Mouse (Mus musculus): ENCODE measurements around the gene Arid5a. TPM values are rescaled to one million over a fixed set of nuclear protein-coding genes. Genes with fewer than 3 reads are reported as not detected.

The Arid5a gene
- polyA plus RNA-seq, 1 experiment from 2014 or later: 2.9 TPM

DNA sequence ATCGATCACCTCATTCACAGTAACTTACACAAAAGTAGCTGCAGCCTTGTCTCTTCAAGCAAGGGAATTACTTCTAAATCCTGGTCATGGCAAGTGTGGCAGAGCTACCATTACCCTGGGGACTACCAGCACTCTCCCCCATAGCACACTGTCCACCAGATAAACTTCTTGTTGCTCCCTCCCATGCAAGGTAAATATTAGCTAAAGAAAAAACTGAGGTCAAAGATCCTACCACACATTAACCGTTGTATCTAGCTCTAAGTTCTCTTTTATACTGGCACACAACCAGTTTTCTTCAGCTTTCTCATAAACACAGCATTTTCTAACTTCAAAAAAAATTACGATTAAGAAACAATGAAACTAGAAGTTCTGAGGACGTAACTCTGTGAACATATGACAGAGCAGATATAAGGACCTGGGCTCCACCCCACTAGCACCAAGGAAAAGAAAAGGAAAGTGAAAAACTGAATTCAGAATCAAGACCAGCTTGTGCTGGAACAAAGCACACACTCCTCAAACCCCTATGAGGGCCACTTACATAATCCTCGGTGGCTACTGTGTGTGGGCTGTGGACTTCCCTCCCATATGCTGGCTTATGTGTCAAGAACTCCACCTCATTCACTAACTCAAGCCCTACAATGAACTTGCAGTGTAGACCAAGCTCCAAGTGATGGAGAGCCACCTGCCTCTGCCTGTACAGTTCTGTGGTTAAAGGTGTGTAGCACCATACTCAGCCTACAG lies 49.6 kb downstream of the Arid5a start:
- Histone ChIP-seq H3K36me3 (ENCODE audit: control insufficient read depth, insufficient read depth, low read length) (peaks cover 70% of the 10 kb centered on the region), H3K27me3 (ENCODE audit: control insufficient read depth, insufficient read depth, low read length) (no peaks in the 10 kb centered on the region), H3K9ac (replicated peaks; ENCODE audit: low read depth, low read length) (no peak overlapping the region), H3K27ac (ENCODE audit: low read length) (no peak overlapping the region), H3K9me3 (ENCODE audit: control insufficient read depth, low read depth, low read length) (no peaks in the 10 kb centered on the region), H3K4me1 (ENCODE audit: control insufficient read depth, insufficient read depth, low read length) (no peaks in the 10 kb centered on the region), H3K4me3 (ENCODE audit: low read depth, low read length) (no peak overlapping the region), H3K4me2 (replicated peaks; ENCODE audit: low read depth, low read length) (no peak overlapping the region)
- ATAC-seq (ENCODE audit: insufficient number of reproducible peaks, insufficient read depth, low FRiP score, low read depth): no peak
- 81% methylated on average over 5 of the region's 5 CpGs for WGBS

DNA sequence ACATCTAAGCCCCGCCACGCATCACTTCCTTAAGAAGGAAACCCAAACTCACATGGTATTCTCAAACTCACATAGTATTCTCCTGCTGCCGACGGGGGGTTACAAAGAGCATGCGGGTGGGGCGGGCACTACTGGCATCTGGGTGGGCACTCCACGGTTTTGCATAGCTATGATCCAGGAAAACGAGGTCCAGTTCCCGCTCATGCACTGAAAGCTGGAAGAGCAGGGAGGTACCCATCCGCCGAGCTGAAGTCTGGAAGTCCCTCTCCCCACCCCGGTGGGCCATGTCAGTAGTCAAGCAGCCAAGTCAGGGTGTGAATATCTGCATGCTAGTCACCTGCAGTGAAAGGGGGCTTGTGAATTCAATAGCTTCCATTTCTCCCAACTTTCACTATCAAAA lies 60.2 kb downstream of the Arid5a start:
- Histone ChIP-seq H3K27ac (ENCODE audit: low read length) (no peak overlapping the region), H3K36me3 (ENCODE audit: control insufficient read depth, insufficient read depth, low read length) (peaks cover 20% of the 10 kb centered on the region), H3K9me3 (ENCODE audit: control insufficient read depth, low read depth, low read length) (no peaks in the 10 kb centered on the region), H3K4me1 (ENCODE audit: control insufficient read depth, insufficient read depth, low read length) (peaks cover 13% of the 10 kb centered on the region; the same call in 1 of the 2 replicates), H3K4me2 (replicated peaks; ENCODE audit: low read depth, low read length) (peak overlapping the region; percentile 80), H3K27me3 (ENCODE audit: control insufficient read depth, insufficient read depth, low read length) (no peaks in the 10 kb centered on the region), H3K9ac (replicated peaks; ENCODE audit: low read depth, low read length) (0 out of 2 replicates have a peak overlapping the region, but pooled peaks have one; percentile 84), H3K4me3 (ENCODE audit: low read depth, low read length) (peak overlapping the region; percentile 84)
- WGBS: 51% methylated on average over 12 of the region's 12 CpGs
- ATAC-seq (ENCODE audit: insufficient number of reproducible peaks, insufficient read depth, low FRiP score, low read depth): no peak

DNA sequence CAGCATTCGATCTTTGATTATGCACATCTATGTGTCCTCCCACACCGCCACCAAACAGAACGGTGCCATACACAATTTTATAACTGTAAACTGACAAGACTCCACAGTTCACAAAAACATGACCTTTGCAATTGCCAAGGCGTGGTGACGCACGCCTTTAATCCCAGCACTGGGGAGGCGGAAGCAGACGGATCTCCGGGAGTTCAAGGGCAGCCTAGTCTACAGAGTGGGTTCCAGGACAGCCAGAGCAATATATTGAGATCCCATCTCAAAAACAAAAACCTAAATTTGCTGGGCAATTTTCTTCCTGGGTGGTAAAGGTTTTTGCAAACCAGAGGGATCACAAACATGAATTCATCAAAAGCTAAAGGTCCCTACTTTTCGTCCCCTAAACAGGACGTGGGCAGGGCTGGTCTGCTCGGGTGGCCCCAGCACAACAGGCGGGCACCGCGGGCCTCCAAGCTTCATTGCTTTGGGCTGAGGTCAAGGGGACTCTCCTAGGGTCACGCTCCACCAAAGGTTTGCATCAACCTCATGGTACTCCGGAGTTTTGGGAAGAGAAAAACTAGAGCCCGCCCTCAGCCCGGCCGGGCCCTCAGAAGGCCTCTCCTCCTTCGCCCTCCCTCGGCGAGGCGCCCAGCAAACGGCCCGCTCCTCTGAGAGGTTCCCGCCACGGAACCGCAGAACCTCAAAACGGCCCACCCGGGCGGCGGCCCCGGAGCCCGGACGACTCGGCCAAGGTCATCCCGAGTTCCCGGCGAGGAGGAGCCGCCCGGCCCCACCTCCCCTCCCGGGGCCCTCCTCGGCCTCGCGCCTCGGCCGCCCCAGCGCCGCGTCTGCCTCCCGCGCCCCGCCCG lies 60.8 kb downstream of the Arid5a start:
- H3K4me1 ChIP-seq (ENCODE audit: control insufficient read depth, insufficient read depth, low read length): peaks cover 13% of the 10 kb centered on the region; the same call in 1 of the 2 replicates
- peak overlapping the region; percentile 66; the same call in 1 of the 2 replicates for H3K27ac ChIP-seq (ENCODE audit: low read length)
- peak overlapping the region; percentile 84 for H3K4me3 ChIP-seq (ENCODE audit: low read depth, low read length)
- peak; percentile 84 for ATAC-seq (ENCODE audit: insufficient number of reproducible peaks, insufficient read depth, low FRiP score, low read depth)
- 3% methylated on average over 53 of the region's 55 CpGs for WGBS
- H3K9me3 ChIP-seq (ENCODE audit: control insufficient read depth, low read depth, low read length): no peaks in the 10 kb centered on the region
- peak overlapping the region; percentile 80 for H3K4me2 ChIP-seq (replicated peaks; ENCODE audit: low read depth, low read length)
- no peaks in the 10 kb centered on the region for H3K27me3 ChIP-seq (ENCODE audit: control insufficient read depth, insufficient read depth, low read length)
- peaks cover 20% of the 10 kb centered on the region for H3K36me3 ChIP-seq (ENCODE audit: control insufficient read depth, insufficient read depth, low read length)
- peak overlapping the region; percentile 84 for H3K9ac ChIP-seq (replicated peaks; ENCODE audit: low read depth, low read length)

DNA sequence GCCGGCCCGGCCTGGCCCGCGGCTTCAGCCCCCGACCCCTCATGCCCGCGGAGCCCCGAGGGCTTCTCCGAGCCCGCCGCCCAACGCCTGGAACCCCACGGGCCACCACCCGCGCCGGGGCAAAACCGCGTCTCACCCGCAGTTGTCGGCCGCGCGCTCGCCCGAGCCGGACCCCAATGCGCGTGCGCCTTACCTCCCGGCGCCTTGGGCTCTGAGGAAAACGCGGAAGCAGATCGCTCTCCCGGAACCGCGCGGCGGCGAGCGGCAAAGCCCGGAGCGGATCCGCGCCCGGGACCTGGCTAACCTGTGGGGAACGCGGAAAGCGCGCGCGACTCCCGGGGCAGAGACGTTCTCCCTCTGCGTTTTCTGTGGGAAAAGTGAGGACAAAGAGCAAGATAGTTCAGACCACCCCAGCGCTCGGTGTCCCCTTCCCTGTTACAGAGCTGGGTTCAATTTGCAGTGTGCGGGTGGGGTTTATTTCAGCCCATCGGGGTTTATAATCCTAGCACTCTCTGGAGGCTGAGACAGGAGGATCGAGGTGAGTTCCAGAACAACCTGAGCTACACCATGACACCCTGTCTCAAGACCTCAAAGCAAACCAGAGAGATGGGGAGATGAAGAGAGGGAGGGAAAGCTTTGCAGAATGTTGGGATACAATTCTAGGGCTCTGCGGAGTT lies 61.6 kb downstream of the Arid5a start, which contains the start of gene Kansl3:
Gene Kansl3 (minus strand): TSS at position 213 of the 677 bp plus-strand sequence.
- Histone ChIP-seq H3K27ac (ENCODE audit: low read length) (peak within 1 kb of the TSS; percentile 66; the same call in 1 of the 2 replicates), H3K4me1 (ENCODE audit: control insufficient read depth, insufficient read depth, low read length) (peaks cover 13% of the 10 kb centered on the region; the same call in 1 of the 2 replicates), H3K9me3 (ENCODE audit: control insufficient read depth, low read depth, low read length) (no peaks in the 10 kb centered on the region), H3K36me3 (ENCODE audit: control insufficient read depth, insufficient read depth, low read length) (peaks cover 14% of the 10 kb centered on the region), H3K4me3 (ENCODE audit: low read depth, low read length) (peak within 1 kb of the TSS; percentile 84), H3K9ac (replicated peaks; ENCODE audit: low read depth, low read length) (peak within 1 kb of the TSS; percentile 84), H3K27me3 (ENCODE audit: control insufficient read depth, insufficient read depth, low read length) (no peaks in the 10 kb centered on the region), H3K4me2 (replicated peaks; ENCODE audit: low read depth, low read length) (peak within 1 kb of the TSS; percentile 80)
- peak; percentile 80 for ATAC-seq (ENCODE audit: insufficient number of reproducible peaks, insufficient read depth, low FRiP score, low read depth)
- 4% methylated on average over 52 of the region's 61 CpGs for WGBS

DNA sequence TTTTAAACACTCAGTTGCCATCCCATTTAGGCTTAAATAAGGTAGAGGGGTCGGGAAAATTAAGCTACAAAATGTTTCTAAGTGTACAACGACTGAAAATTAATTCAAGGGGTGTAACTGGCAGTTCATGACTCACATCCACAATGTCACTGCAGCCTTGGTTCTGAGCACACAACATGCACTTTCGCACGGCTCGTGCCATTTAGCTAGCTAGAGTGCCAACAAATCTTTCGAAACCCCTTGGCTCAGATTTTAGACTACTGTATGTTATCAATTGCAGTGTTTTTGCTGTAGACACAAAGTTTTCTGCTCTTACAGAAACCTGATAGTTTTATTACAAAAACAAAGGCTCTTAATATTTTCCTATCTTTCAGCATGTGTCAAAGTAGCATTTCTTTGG lies 63.4 kb downstream of the Arid5a start:
- H3K27me3 ChIP-seq (ENCODE audit: control insufficient read depth, insufficient read depth, low read length): no peaks in the 10 kb centered on the region
- no peak overlapping the region for H3K4me2 ChIP-seq (replicated peaks; ENCODE audit: low read depth, low read length)
- H3K4me1 ChIP-seq (ENCODE audit: control insufficient read depth, insufficient read depth, low read length): peaks cover 13% of the 10 kb centered on the region; the same call in 1 of the 2 replicates
- H3K36me3 ChIP-seq (ENCODE audit: control insufficient read depth, insufficient read depth, low read length): peaks cover 3% of the 10 kb centered on the region; the same call in 1 of the 2 replicates
- WGBS: 77% methylated on average over 6 of the region's 6 CpGs
- H3K9ac ChIP-seq (replicated peaks; ENCODE audit: low read depth, low read length): no peak overlapping the region
- H3K9me3 ChIP-seq (ENCODE audit: control insufficient read depth, low read depth, low read length): no peaks in the 10 kb centered on the region
- no peak overlapping the region for H3K4me3 ChIP-seq (ENCODE audit: low read depth, low read length)
- H3K27ac ChIP-seq (ENCODE audit: low read length): no peak overlapping the region
- ATAC-seq (ENCODE audit: insufficient number of reproducible peaks, insufficient read depth, low FRiP score, low read depth): no peak

DNA sequence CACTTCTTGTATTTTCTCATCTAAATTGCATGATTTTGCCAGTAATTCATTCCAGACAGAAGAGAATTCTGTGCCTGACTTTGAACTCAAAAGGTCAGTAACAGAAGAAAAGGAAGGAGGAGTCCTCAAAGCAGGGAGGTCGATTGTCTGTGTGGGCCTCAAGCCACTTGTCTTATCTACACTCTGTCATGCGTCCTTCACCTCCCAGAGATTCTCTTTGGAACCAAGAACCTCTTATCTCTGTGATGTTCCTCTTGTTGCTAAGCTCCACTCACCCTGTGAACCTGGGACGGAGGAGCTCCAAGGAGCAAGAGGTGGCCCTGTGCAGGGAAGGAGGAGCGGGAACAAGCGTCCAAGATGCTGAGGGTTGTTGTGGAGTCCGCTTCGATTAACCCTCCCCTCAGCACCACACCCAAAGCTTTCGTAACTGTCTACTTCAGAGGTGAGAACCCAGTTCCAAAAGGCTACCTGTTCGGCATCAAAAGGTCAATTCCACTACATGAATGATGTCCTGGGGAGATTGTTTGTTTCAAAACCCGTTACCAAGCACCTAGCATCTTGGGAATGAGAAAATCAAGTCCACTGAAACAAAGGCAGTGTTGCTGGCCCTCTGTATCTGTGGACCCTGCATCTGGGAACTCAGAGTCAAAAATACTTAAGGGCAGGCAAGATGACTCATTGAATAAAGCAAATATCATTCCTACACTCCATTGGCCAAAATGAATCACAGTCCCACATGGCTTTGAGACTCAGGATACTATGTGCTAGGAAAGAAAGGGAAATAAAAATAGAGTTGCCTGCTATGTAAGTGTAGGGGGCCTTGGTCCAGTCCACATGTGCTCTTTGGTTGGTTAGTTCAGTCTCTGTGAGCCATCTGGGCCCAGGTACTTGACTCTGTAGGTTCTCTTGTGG lies 64.7 kb downstream of the Arid5a start, which contains the start of gene Fer1l5:
Gene Fer1l5 (plus strand): TSS at position 358 of the 912 bp plus-strand sequence.
- ATAC-seq (ENCODE audit: insufficient number of reproducible peaks, insufficient read depth, low FRiP score, low read depth): no peak
- Histone ChIP-seq H3K4me3 (ENCODE audit: low read depth, low read length) (no peak within 1 kb of the TSS), H3K27ac (ENCODE audit: low read length) (no peak within 1 kb of the TSS), H3K9me3 (ENCODE audit: control insufficient read depth, low read depth, low read length) (no peaks in the 10 kb centered on the region), H3K27me3 (ENCODE audit: control insufficient read depth, insufficient read depth, low read length) (no peaks in the 10 kb centered on the region), H3K9ac (replicated peaks; ENCODE audit: low read depth, low read length) (no peak within 1 kb of the TSS), H3K4me2 (replicated peaks; ENCODE audit: low read depth, low read length) (no peak within 1 kb of the TSS), H3K36me3 (ENCODE audit: control insufficient read depth, insufficient read depth, low read length) (no peaks in the 10 kb centered on the region), H3K4me1 (ENCODE audit: control insufficient read depth, insufficient read depth, low read length) (peaks cover 8% of the 10 kb centered on the region; the same call in 1 of the 2 replicates)
- WGBS: 77% methylated on average over 10 of the region's 10 CpGs
